Mouse (Mus musculus) neural tube, embryonic 11.5 days (tissue): ENCODE data around the gene Gm15056. TPM values are rescaled to one million over a fixed set of nuclear protein-coding genes. Genes with fewer than 3 reads are reported as not detected.

Source experiments
- ATAC-seq: fragments of 200-750 bp; cut with Nextera tagmentation; 2 replicates; pipeline ENCODE4 v1.8.0; 2017; ENCODE audit warnings: moderate number of reproducible peaks, mild to moderate bottlenecking, moderate TSS enrichment, moderate library complexity; ENCODE audit not compliant: insufficient read depth, low FRiP score, low TSS enrichment
- DNase-seq: peaks from one replicate; pipeline ENCODE4 v3.0.0-alpha.2; 2015; ENCODE audit warnings: low spot score
- H3K27ac ChIP-seq: fragments of 300-500 bp; sonication (generic); 2 replicates; pipeline ENCODE4 v1.5.1; 2014; ENCODE audit warnings: low read depth, mild to moderate bottlenecking, low read length
- H3K27me3 ChIP-seq: fragments of 300-500 bp; sonication (generic); 2 replicates; pipeline ENCODE4 v1.6.1; 2014; ENCODE audit warnings: mild to moderate bottlenecking, low read length, mixed read lengths; ENCODE audit not compliant: control insufficient read depth, insufficient read depth
- H3K36me3 ChIP-seq: fragments of 300-500 bp; sonication (generic); 2 replicates; pipeline ENCODE4 v1.6.1; 2014; ENCODE audit warnings: mild to moderate bottlenecking, low read length, moderate library complexity, mixed read lengths; ENCODE audit not compliant: control insufficient read depth, insufficient read depth
- H3K4me1 ChIP-seq: fragments of 300-500 bp; sonication (generic); 2 replicates; pipeline ENCODE4 v1.6.1; 2014; ENCODE audit warnings: low read length, mixed read lengths; ENCODE audit not compliant: control insufficient read depth, insufficient read depth
- H3K4me2 ChIP-seq: fragments of 300-500 bp; sonication (generic); 2 replicates; pipeline ENCODE4 v1.6.1; 2014; ENCODE audit warnings: low read depth, mild to moderate bottlenecking, moderate library complexity
- H3K4me3 ChIP-seq: fragments of 300-500 bp; sonication (generic); 2 replicates; pipeline ENCODE4 v1.5.1; 2014; ENCODE audit warnings: low read depth, low read length
- H3K9ac ChIP-seq: fragments of 300-500 bp; sonication (generic); 2 replicates; pipeline ENCODE4 v1.6.1; 2014; ENCODE audit warnings: mild to moderate bottlenecking, low read length
- H3K9me3 ChIP-seq: fragments of 300-500 bp; sonication (generic); 2 replicates; pipeline ENCODE4 v1.6.1; 2016; ENCODE audit warnings: low read length; ENCODE audit not compliant: control insufficient read depth
- WGBS: fragments of 180-500 bp; shearing (Covaris S2); extraction: QIAGEN DNeasy Blood & Tissue Kit; methylation state at CpG from one replicate; pipeline ENCODE4 v1.1.7; 2014; 5-methylcytosine and 5-hydroxymethylcytosine counted together
- polyA plus RNA-seq: library from polyadenylated mRNA; unstranded; fragments of >200 nt; fragmentation: Nextera tagmentation; extraction: Ambion mirVana; gene quantifications from 2 replicates; pipeline ENCODE4 v1.2.1, GENCODE M21; 2014

Gm15056 gene
- not detected in 2 replicates for polyA plus RNA-seq

- Histone ChIP-seq H3K9me3 (0 out of 2 replicates have a peak, but pooled peaks cover 8% of the 10 kb centered on the region), H3K9ac (no peak within 1 kb of the TSS), H3K4me3 (no peak within 1 kb of the TSS), H3K36me3 (no peaks in the 10 kb centered on the region), H3K4me2 (no peak within 1 kb of the TSS), H3K27ac (no peak within 1 kb of the TSS), H3K4me1 (no peaks in the 10 kb centered on the region), H3K27me3 (no peaks in the 10 kb centered on the region)
- ATAC-seq (no peak), DNase-seq (no peak)
- WGBS, result 56% methylated on average over 2 of the region's 2 CpGs
Observed at GRCm38 (mm10) chr8:20902527-20902926, at the start of gene Gm15056. Gene Gm15056, minus strand, starts transcription at chr8:20902627.

- WGBS, result 79% methylated on average over 3 of the region's 3 CpGs
- no peak for ATAC-seq
- Histone ChIP-seq H3K4me3 (no peak within 1 kb of the TSS), H3K27me3 (no peaks in the 10 kb centered on the region), H3K36me3 (no peaks in the 10 kb centered on the region), H3K4me1 (no peaks in the 10 kb centered on the region), H3K27ac (no peak within 1 kb of the TSS), H3K9me3 (peaks cover 3% of the 10 kb centered on the region; the same call in 1 of the 2 replicates), H3K9ac (no peak within 1 kb of the TSS), H3K4me2 (no peak within 1 kb of the TSS)
- DNase-seq, result no peak
Observed at GRCm38 (mm10) chr8:20944610-20945009, 42.2 kb upstream of the Gm15056 start, which contains the start of gene AY761185. Gene AY761185, minus strand, starts transcription at chr8:20944710.

- H3K4me3 ChIP-seq, result no peak within 1 kb of the TSS
- H3K9me3 ChIP-seq, result peaks cover 5% of the 10 kb centered on the region
- 82% methylated on average over 3 of the region's 3 CpGs for WGBS
- H3K36me3 ChIP-seq, result no peaks in the 10 kb centered on the region
- DNase-seq (no peak), ATAC-seq (no peak)
- no peaks in the 10 kb centered on the region for H3K27me3 ChIP-seq
- no peak within 1 kb of the TSS for H3K9ac ChIP-seq
- H3K4me2 ChIP-seq, result no peak within 1 kb of the TSS
- no peak within 1 kb of the TSS for H3K27ac ChIP-seq
- H3K4me1 ChIP-seq, result no peaks in the 10 kb centered on the region
Observed at GRCm38 (mm10) chr8:20921971-20922370, 19.5 kb upstream of the Gm15056 start, which contains the start of gene Gm6040. Gene Gm6040, minus strand, starts transcription at chr8:20922071.

GRCm38 (mm10) chr8:20912288-20912687, 9.9 kb upstream of the Gm15056 start:
- Histone ChIP-seq H3K27me3 (no peaks in the 10 kb centered on the region), H3K36me3 (no peaks in the 10 kb centered on the region), H3K9ac (no peak overlapping the region), H3K4me3 (no peak overlapping the region), H3K4me2 (no peak overlapping the region), H3K4me1 (no peaks in the 10 kb centered on the region), H3K27ac (no peak overlapping the region), H3K9me3 (peaks cover 10% of the 10 kb centered on the region)
- WGBS, result 89% methylated on average over 1 of the region's 1 CpGs
- DNase-seq, result no peak
- ATAC-seq, result no peak

GRCm38 (mm10) chr8:20908256-20908655, 5.8 kb upstream of the Gm15056 start:
- H3K9ac ChIP-seq, result no peak overlapping the region
- peaks cover 5% of the 10 kb centered on the region; the same call in 1 of the 2 replicates for H3K9me3 ChIP-seq
- no peak for DNase-seq
- no peaks in the 10 kb centered on the region for H3K36me3 ChIP-seq
- H3K4me2 ChIP-seq, result no peak overlapping the region
- H3K4me3 ChIP-seq, result no peak overlapping the region
- 74% methylated on average over 2 of the region's 2 CpGs for WGBS
- H3K27me3 ChIP-seq, result no peaks in the 10 kb centered on the region
- H3K27ac ChIP-seq, result no peak overlapping the region
- H3K4me1 ChIP-seq, result no peaks in the 10 kb centered on the region
- no peak for ATAC-seq

- H3K9ac ChIP-seq, result no peak overlapping the region
- no peak for DNase-seq
- WGBS, result 84% methylated on average over 2 of the region's 2 CpGs
Observed at GRCm38 (mm10) chr8:20907119-20907518, 4.7 kb upstream of the Gm15056 start.

GRCm38 (mm10) chr8:20892369-20892768, 10.1 kb downstream of the Gm15056 start, which contains the start of gene Defb33:
Gene Defb33, plus strand, starts transcription at chr8:20892669.
- Histone ChIP-seq H3K36me3 (no peaks in the 10 kb centered on the region), H3K27ac (no peak within 1 kb of the TSS), H3K27me3 (no peaks in the 10 kb centered on the region), H3K4me3 (no peak within 1 kb of the TSS), H3K4me1 (no peaks in the 10 kb centered on the region), H3K4me2 (no peak within 1 kb of the TSS), H3K9me3 (peaks cover 4% of the 10 kb centered on the region; the same call in 1 of the 2 replicates), H3K9ac (no peak within 1 kb of the TSS)
- 81% methylated on average over 2 of the region's 2 CpGs for WGBS
- no peak for ATAC-seq
- no peak for DNase-seq

More at GRCm38 (mm10) chr8:20907119-20907518, 4.7 kb upstream of the Gm15056 start:
- Histone ChIP-seq H3K27me3 (no peaks in the 10 kb centered on the region), H3K4me3 (no peak overlapping the region), H3K27ac (no peak overlapping the region), H3K9me3 (peaks cover 5% of the 10 kb centered on the region; the same call in 1 of the 2 replicates), H3K4me1 (no peaks in the 10 kb centered on the region), H3K36me3 (no peaks in the 10 kb centered on the region), H3K4me2 (no peak overlapping the region)
- ATAC-seq, result no peak

- Histone ChIP-seq H3K36me3 (no peaks in the 10 kb centered on the region), H3K27ac (no peak overlapping the region), H3K9ac (no peak overlapping the region), H3K27me3 (no peaks in the 10 kb centered on the region), H3K4me1 (no peaks in the 10 kb centered on the region), H3K4me2 (no peak overlapping the region), H3K4me3 (no peak overlapping the region), H3K9me3 (no peaks in the 10 kb centered on the region)
- DNase-seq, result no peak
- 38% methylated on average over 6 of the region's 6 CpGs for WGBS
- no peak for ATAC-seq
Observed at GRCm38 (mm10) chr8:20874608-20875007, 27.8 kb downstream of the Gm15056 start.
